Mouse (Mus musculus) G1E (cell line): ENCODE results near the gene Nrxn3.

ENCODE experiments used
- CTCF ChIP-seq: IDR thresholded peaks from 2 replicates; pipeline ENCODE4 v1.5.1; 2012; ENCODE audit warnings: low read depth, low read length, inconsistent platforms, mixed read lengths
- GATA1 ChIP-seq: IDR thresholded peaks from 2 replicates; pipeline ENCODE4 v1.6.1; 2012; ENCODE audit warnings: borderline replicate concordance, low read length, inconsistent platforms, mixed read lengths
- POLR2AphosphoS5 ChIP-seq: IDR thresholded peaks from 2 replicates; pipeline ENCODE4 v1.6.1; 2012; ENCODE audit warnings: low read depth, low read length, inconsistent platforms; ENCODE audit not compliant: insufficient replicate concordance
- TAL1 ChIP-seq: conservative IDR thresholded peaks from 2 replicates; pipeline ENCODE4 v1.6.1; 2012; ENCODE audit warnings: low read depth, low read length, inconsistent platforms, mixed read lengths

- TF ChIP-seq POLR2AphosphoS5 (no peak), CTCF (no peak), TAL1 (no peak), GATA1 (no peak)
These were observed 262.1 kb downstream of the Nrxn3 start for GRCm38 (mm10) chr12:88984804-88985203.
